Mouse (Mus musculus) small intestine, adult 2 months (tissue): ENCODE results near the gene Dclk2. TPM values are rescaled to one million over a fixed set of nuclear protein-coding genes. Genes with fewer than 3 reads are reported as not detected.

ENCODE experiments used
- H3K27ac ChIP-seq: fragments of 200-500 bp; 2 replicates; pipeline ENCODE4 v1.5.1; 2012; ENCODE audit warnings: low read depth, low read length, control low read depth, inconsistent platforms; ENCODE audit not compliant: insufficient read depth
- H3K27me3 ChIP-seq: fragments of 200-500 bp; 2 replicates; pipeline ENCODE4 v1.6.1; 2012; ENCODE audit warnings: mild to moderate bottlenecking, moderate library complexity, low read length, inconsistent platforms; ENCODE audit not compliant: control insufficient read depth, insufficient read depth
- H3K36me3 ChIP-seq: fragments of 200-500 bp; 2 replicates; pipeline ENCODE4 v1.6.1; 2012; ENCODE audit warnings: mild to moderate bottlenecking, low read length, control low read depth, inconsistent platforms; ENCODE audit not compliant: control insufficient read depth, insufficient read depth
- H3K4me1 ChIP-seq: fragments of 200-500 bp; 2 replicates; pipeline ENCODE4 v1.6.1; 2012; ENCODE audit warnings: low read length, inconsistent platforms, mixed read lengths; ENCODE audit not compliant: control insufficient read depth, insufficient read depth, insufficient read length
- H3K4me3 ChIP-seq: fragments of 200-500 bp; 2 replicates; pipeline ENCODE4 v1.5.1; 2012; ENCODE audit warnings: low read depth, mild to moderate bottlenecking, control low read depth, inconsistent platforms, low read length, moderate library complexity
- CTCF ChIP-seq: fragments of 200-500 bp; IDR thresholded peaks from 2 replicates; pipeline ENCODE4 v1.5.1; 2012; ENCODE audit warnings: low read depth, mild to moderate bottlenecking, control low read depth, inconsistent platforms, low read length, moderate library complexity, mixed read lengths; ENCODE audit not compliant: insufficient replicate concordance, insufficient read length; ENCODE audit errors: extremely low read depth
- POLR2A ChIP-seq: fragments of 200-500 bp; IDR thresholded peaks from 2 replicates; pipeline ENCODE4 v1.6.1; 2012; ENCODE audit warnings: low read depth, mild to moderate bottlenecking, control low read depth, inconsistent platforms, low read length, moderate library complexity
- WGBS: fragments of 180-500 bp; shearing (Covaris S2); methylation state at CpG from one replicate; pipeline ENCODE4 v1.1.7; 2018; 5-methylcytosine and 5-hydroxymethylcytosine counted together
- polyA plus RNA-seq: library from polyadenylated mRNA; depleted of rRNA; stranded (reverse); fragments of >200 nt; gene quantifications from 2 replicates; pipeline ENCODE4 v1.2.3, GENCODE M21; 2012

Dclk2 gene
- polyA plus RNA-seq, 1 experiment, result 2.4 TPM

- no peaks in the 10 kb centered on the region for H3K27me3 ChIP-seq
- H3K4me1 ChIP-seq, result no peaks in the 10 kb centered on the region
- no peaks in the 10 kb centered on the region for H3K36me3 ChIP-seq
- TF ChIP-seq POLR2A (no peak), CTCF (no peak)
- no peak overlapping the region for H3K27ac ChIP-seq
- 85% methylated on average over 3 of the region's 3 CpGs for WGBS
- H3K4me3 ChIP-seq, result no peak overlapping the region
Measured at GRCm38 (mm10) chr3:86827506-86827905, 93.1 kb downstream of the Dclk2 start.

GRCm38 (mm10) chr3:86821383-86821782, 99.3 kb downstream of the Dclk2 start:
- no peak overlapping the region for H3K4me3 ChIP-seq
- no peak overlapping the region for H3K27ac ChIP-seq
- no peaks in the 10 kb centered on the region for H3K27me3 ChIP-seq
- TF ChIP-seq CTCF (no peak), POLR2A (no peak)
- no peaks in the 10 kb centered on the region for H3K4me1 ChIP-seq
- H3K36me3 ChIP-seq, result no peaks in the 10 kb centered on the region
- 53% methylated on average over 3 of the region's 3 CpGs for WGBS

- H3K27me3 ChIP-seq, result no peaks in the 10 kb centered on the region
- no peak overlapping the region for H3K4me3 ChIP-seq
- TF ChIP-seq CTCF, result no peak
- no peak for TF ChIP-seq POLR2A
- H3K27ac ChIP-seq, result no peak overlapping the region
- H3K4me1 ChIP-seq, result no peaks in the 10 kb centered on the region
- H3K36me3 ChIP-seq, result no peaks in the 10 kb centered on the region
- 30% methylated on average over 10 of the region's 10 CpGs for WGBS
Measured at GRCm38 (mm10) chr3:86820344-86820743, 100.3 kb downstream of the Dclk2 start.

- no peak overlapping the region for H3K4me3 ChIP-seq
- 94% methylated on average over 6 of the region's 6 CpGs for WGBS
- H3K27me3 ChIP-seq, result no peaks in the 10 kb centered on the region
- TF ChIP-seq CTCF (no peak), POLR2A (no peak)
- H3K27ac ChIP-seq, result no peak overlapping the region
- H3K36me3 ChIP-seq, result no peaks in the 10 kb centered on the region
- no peaks in the 10 kb centered on the region for H3K4me1 ChIP-seq
Measured at GRCm38 (mm10) chr3:86819372-86819771, 101.3 kb downstream of the Dclk2 start.

- TF ChIP-seq POLR2A (no peak), CTCF (no peak)
- Histone ChIP-seq H3K27me3 (no peaks in the 10 kb centered on the region), H3K36me3 (no peaks in the 10 kb centered on the region), H3K4me1 (no peaks in the 10 kb centered on the region), H3K4me3 (no peak overlapping the region), H3K27ac (no peak overlapping the region)
- WGBS, result 73% methylated on average over 13 of the region's 13 CpGs
Measured at GRCm38 (mm10) chr3:86818001-86818585, 102.6 kb downstream of the Dclk2 start.

GRCm38 (mm10) chr3:86812689-86813088, 108.0 kb downstream of the Dclk2 start:
- TF ChIP-seq CTCF, result peak; percentile 89; the same call in 1 of the 2 replicates
- TF ChIP-seq POLR2A, result no peak
- Histone ChIP-seq H3K36me3 (no peaks in the 10 kb centered on the region), H3K27me3 (no peaks in the 10 kb centered on the region), H3K27ac (no peak overlapping the region), H3K4me3 (no peak overlapping the region), H3K4me1 (peaks cover 3% of the 10 kb centered on the region; the same call in 1 of the 2 replicates)
- WGBS, result 27% methylated on average over 3 of the region's 3 CpGs

GRCm38 (mm10) chr3:86810908-86811307, 109.7 kb downstream of the Dclk2 start:
- Histone ChIP-seq H3K4me1 (peaks cover 3% of the 10 kb centered on the region; the same call in 1 of the 2 replicates), H3K27me3 (no peaks in the 10 kb centered on the region), H3K4me3 (no peak overlapping the region), H3K27ac (no peak overlapping the region), H3K36me3 (no peaks in the 10 kb centered on the region)
- no peak for TF ChIP-seq POLR2A
- TF ChIP-seq CTCF, result no peak
- 85% methylated on average over 5 of the region's 5 CpGs for WGBS

- Histone ChIP-seq H3K27ac (peak overlapping the region; percentile 75), H3K4me1 (peaks cover 3% of the 10 kb centered on the region; the same call in 1 of the 2 replicates), H3K27me3 (no peaks in the 10 kb centered on the region), H3K36me3 (no peaks in the 10 kb centered on the region), H3K4me3 (no peak overlapping the region)
- TF ChIP-seq CTCF, result no peak
- no peak for TF ChIP-seq POLR2A
- 42% methylated on average over 2 of the region's 2 CpGs for WGBS
Measured at GRCm38 (mm10) chr3:86809646-86810045, 111.0 kb downstream of the Dclk2 start.
